Mouse (Mus musculus) fibroblast of lung, adult 2 months (primary cell): ENCODE results near the gene Prkg2.

Experiments
- DNase-seq: peaks from one replicate; pipeline ENCODE4 v3.0.0-alpha.2; 2011; ENCODE audit warnings: low read depth

Prkg2 gene

GRCm38 (mm10) chr5:98900926-98901325 lies 136.2 kb downstream of the Prkg2 start:
- no peak for DNase-seq

GRCm38 (mm10) chr5:98897946-98898345 lies 139.2 kb downstream of the Prkg2 start:
- DNase-seq = no peak

- no peak for DNase-seq
Measured at GRCm38 (mm10) chr5:98894281-98894680, 142.9 kb downstream of the Prkg2 start.

- no peak for DNase-seq
Measured at GRCm38 (mm10) chr5:98890544-98891050, 146.6 kb downstream of the Prkg2 start.

- DNase-seq = no peak
Measured at GRCm38 (mm10) chr5:98882096-98882495, 155.1 kb downstream of the Prkg2 start.
